Mouse (Mus musculus) E14TG2a.4 (cell line): ENCODE results near the gene H2-K1.

Experiments used
- CTCF ChIP-seq: conservative IDR thresholded peaks from 2 replicates; pipeline ENCODE4 v1.5.1; 2014; ENCODE audit warnings: low read length
- NANOG ChIP-seq: IDR thresholded peaks from 2 replicates; pipeline ENCODE4 v1.6.1; 2014; ENCODE audit warnings: borderline replicate concordance, low read length, mixed read lengths
- POU5F1 ChIP-seq: IDR thresholded peaks from 2 replicates; pipeline ENCODE4 v1.6.1; 2014; ENCODE audit warnings: low read length, borderline replicate concordance

- TF ChIP-seq CTCF (no peak), POU5F1 (no peak), NANOG (no peak)
Measured at GRCm38 (mm10) chr17:34029150-34029889, 29.2 kb upstream of the H2-K1 start.
